In the genomic region with DNA sequence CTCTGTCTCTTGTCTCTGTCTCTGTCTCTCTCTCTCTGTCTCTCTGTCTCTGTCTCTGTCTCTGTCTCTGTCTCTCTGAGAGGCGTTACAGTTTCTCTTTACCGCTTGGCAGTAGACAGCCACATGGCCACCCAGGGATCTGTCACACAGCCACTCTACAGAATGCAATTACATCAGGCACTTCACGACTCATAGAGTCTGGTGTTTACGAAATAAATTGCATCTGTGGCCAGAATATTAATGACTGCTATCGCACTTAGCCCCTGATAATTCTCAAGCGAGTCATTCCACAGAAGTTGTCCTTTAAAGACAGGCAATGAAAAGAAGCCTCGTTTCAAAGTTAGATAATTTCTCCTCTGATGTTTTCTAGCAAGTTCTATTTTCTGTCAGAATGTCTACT, we compare ENCODE assay signal across 24 mouse cellular contexts.
A peak's percentile ranks its signal among the peaks of the same experiment; 100 is the strongest.
DNase-seq lines count a peak whose midpoint lies in the region; ATAC-seq and TF ChIP-seq lines count a peak whose summit lies in the region.
"Had no signal": no experiment of that assay in that cellular context is flagged by ENCODE, and none has a peak within 500 bp of the region (broad histone marks: within the 10 kb centered on the region; RNA-seq: fewer than 3 reads in every experiment).

No protein-coding gene starts in this region.

- H3K36me3 ChIP-seq in forebrain, embryonic 15.5 days, result no peaks in the 10 kb centered on the region
- H3K36me3 ChIP-seq in forebrain, embryonic 10.5 days (replicated peaks), result no peaks in the 10 kb centered on the region
- no peaks in the 10 kb centered on the region for H3K36me3 ChIP-seq in hindbrain, postnatal 0 days (ENCODE audit: insufficient read depth, low read length)
- H3K36me3 ChIP-seq in hindbrain, embryonic 16.5 days (ENCODE audit: control insufficient read depth, insufficient read depth, low read length), result no peaks in the 10 kb centered on the region
- no peaks in the 10 kb centered on the region for H3K36me3 ChIP-seq in midbrain, postnatal 0 days (ENCODE audit: insufficient read depth, low read length)
- H3K36me3 ChIP-seq: embryonic facial prominence, embryonic 12.5 days; liver, embryonic 13.5 days had no signal

- H3K27me3 ChIP-seq in forebrain, embryonic 15.5 days, result no peaks in the 10 kb centered on the region
- H3K27me3 ChIP-seq in forebrain, embryonic 10.5 days (ENCODE audit: poor library complexity, severe bottlenecking), result no peaks in the 10 kb centered on the region
- H3K27me3 ChIP-seq in hindbrain, postnatal 0 days (ENCODE audit: insufficient read depth, low read length), result no peaks in the 10 kb centered on the region
- no peaks in the 10 kb centered on the region for H3K27me3 ChIP-seq in hindbrain, embryonic 16.5 days (replicated peaks; ENCODE audit: control insufficient read depth, insufficient read depth, low read length)
- no peaks in the 10 kb centered on the region for H3K27me3 ChIP-seq in midbrain, postnatal 0 days (ENCODE audit: insufficient read depth, low read length)
- H3K27me3 ChIP-seq: embryonic facial prominence, embryonic 12.5 days; liver, embryonic 13.5 days; Patski had no signal

- DNase-seq in forebrain, embryonic 10.5 days (ENCODE audit: extremely low spot score, low spot score), result no peak
- DNase-seq in hindbrain, postnatal 0 days (ENCODE audit: low spot score), result peak; percentile 52
- DNase-seq in MN1 (ENCODE audit: low spot score), result peak; percentile 17
- peak; percentile 54 for DNase-seq in midbrain, postnatal 0 days (ENCODE audit: low spot score)
- no peak for DNase-seq in T-cell, adult 2 months (ENCODE audit: low spot score)
- DNase-seq: adrenal gland, postnatal 10 days; cerebellum, adult 2 months; cerebellum, postnatal 25 days; gastrocnemius, adult 2 months; heart, postnatal 4 days; kidney, adult 18-20 months; layer of hippocampus, adult 9-11 months; liver, embryonic 13.5 days; lung, adult 2 months; thymus, adult 18-20 months; thymus, postnatal 36 days had no signal

- no peak overlapping the region for H3K4me3 ChIP-seq in forebrain, embryonic 15.5 days
- H3K4me3 ChIP-seq in forebrain, embryonic 10.5 days, result no peak overlapping the region
- no peak overlapping the region for H3K4me3 ChIP-seq in hindbrain, postnatal 0 days (ENCODE audit: low read length)
- H3K4me3 ChIP-seq in hindbrain, embryonic 16.5 days (ENCODE audit: low read length), result no peak overlapping the region
- H3K4me3 ChIP-seq in midbrain, postnatal 0 days (ENCODE audit: low read depth, low read length), result no peak overlapping the region
- H3K4me3 ChIP-seq: embryonic facial prominence, embryonic 12.5 days; erythroblast, embryonic 14.5 days; gastrocnemius, adult 2 months; left cerebral cortex, adult 2 months; liver, embryonic 13.5 days had no signal

- no peak overlapping the region for H3K9ac ChIP-seq in forebrain, embryonic 15.5 days (replicated peaks)
- H3K9ac ChIP-seq in hindbrain, postnatal 0 days (replicated peaks; ENCODE audit: low read length), result no peak overlapping the region
- H3K9ac ChIP-seq in hindbrain, embryonic 16.5 days (ENCODE audit: low read depth, low read length), result no peak overlapping the region
- H3K9ac ChIP-seq in midbrain, postnatal 0 days (replicated peaks; ENCODE audit: low read length, poor library complexity, severe bottlenecking), result no peak overlapping the region
- H3K9ac ChIP-seq: embryonic facial prominence, embryonic 12.5 days; liver, embryonic 13.5 days had no signal

- no peak for TF ChIP-seq CTCF in hindbrain, postnatal 0 days (IDR thresholded peaks at IDR 0.05; ENCODE audit: low read depth)
- TF ChIP-seq CTCF in midbrain, postnatal 0 days (IDR thresholded peaks at IDR 0.05), result no peak

- H3K27ac ChIP-seq in forebrain, embryonic 15.5 days (replicated peaks), result no peak overlapping the region
- H3K27ac ChIP-seq in forebrain, embryonic 10.5 days, result no peak overlapping the region
- no peak overlapping the region for H3K27ac ChIP-seq in hindbrain, postnatal 0 days
- no peak overlapping the region for H3K27ac ChIP-seq in hindbrain, embryonic 16.5 days (ENCODE audit: low read depth, low read length)
- no peak overlapping the region for H3K27ac ChIP-seq in midbrain, postnatal 0 days (ENCODE audit: low read depth, low read length)
- H3K27ac ChIP-seq: embryonic facial prominence, embryonic 12.5 days; gastrocnemius, adult 2 months; left cerebral cortex, adult 2 months; liver, embryonic 13.5 days had no signal

- H3K9me3 ChIP-seq in forebrain, embryonic 15.5 days, result no peaks in the 10 kb centered on the region
- no peaks in the 10 kb centered on the region for H3K9me3 ChIP-seq in forebrain, embryonic 10.5 days
- no peaks in the 10 kb centered on the region for H3K9me3 ChIP-seq in hindbrain, postnatal 0 days (ENCODE audit: low read length)
- H3K9me3 ChIP-seq in hindbrain, embryonic 16.5 days (ENCODE audit: control insufficient read depth, low read length), result no peaks in the 10 kb centered on the region
- H3K9me3 ChIP-seq in midbrain, postnatal 0 days (ENCODE audit: low read length), result no peaks in the 10 kb centered on the region
- H3K9me3 ChIP-seq: embryonic facial prominence, embryonic 12.5 days had no signal

- H3K4me1 ChIP-seq in forebrain, embryonic 15.5 days, result no peaks in the 10 kb centered on the region
- H3K4me1 ChIP-seq in forebrain, embryonic 10.5 days, result peaks cover 6% of the 10 kb centered on the region; the same call in 1 of the 2 replicates
- H3K4me1 ChIP-seq in hindbrain, postnatal 0 days (ENCODE audit: insufficient read depth, low read length), result no peaks in the 10 kb centered on the region; the same call in 1 of the 2 replicates
- H3K4me1 ChIP-seq in hindbrain, embryonic 16.5 days (ENCODE audit: control insufficient read depth, insufficient read depth, low read depth, low read length), result peaks cover 2% of the 10 kb centered on the region
- no peaks in the 10 kb centered on the region for H3K4me1 ChIP-seq in midbrain, postnatal 0 days (ENCODE audit: insufficient read depth, low read length)
- H3K4me1 ChIP-seq: embryonic facial prominence, embryonic 12.5 days; liver, embryonic 13.5 days had no signal

- 38% methylated on average over 7 of the region's 7 CpGs for WGBS in forebrain, embryonic 15.5 days
- 92% methylated on average over 7 of the region's 7 CpGs for WGBS in forebrain, embryonic 10.5 days
- WGBS in hindbrain, postnatal 0 days, result 33% methylated on average over 7 of the region's 7 CpGs
- WGBS in hindbrain, embryonic 16.5 days, result 31% methylated on average over 7 of the region's 7 CpGs
- 52% methylated on average over 7 of the region's 7 CpGs for WGBS in midbrain, postnatal 0 days

- no peak overlapping the region for H3K4me2 ChIP-seq in forebrain, embryonic 15.5 days (replicated peaks)
- H3K4me2 ChIP-seq in hindbrain, postnatal 0 days (ENCODE audit: low read depth, low read length), result no peak overlapping the region
- H3K4me2 ChIP-seq in hindbrain, embryonic 16.5 days (ENCODE audit: low read length), result no peak overlapping the region
- no peak overlapping the region for H3K4me2 ChIP-seq in midbrain, postnatal 0 days (ENCODE audit: low read depth, low read length, poor library complexity, severe bottlenecking)
- H3K4me2 ChIP-seq: embryonic facial prominence, embryonic 12.5 days; liver, embryonic 13.5 days had no signal

- ATAC-seq in forebrain, embryonic 15.5 days (replicated peaks), result peak; percentile 63; the same call in 1 of the 2 replicates
- peak; percentile 61; the same call in 1 of the 2 replicates for ATAC-seq in hindbrain, postnatal 0 days
- no peak for ATAC-seq in hindbrain, embryonic 16.5 days
- no peak for ATAC-seq in midbrain, postnatal 0 days (ENCODE audit: low FRiP score)
- ATAC-seq: CD4-positive, CD25-positive, alpha-beta regulatory T cell, adult 4 months; inflammation-experienced regulatory T-cells, adult 6 months; Patski had no signal

Comparison
In these comparisons a context has a peak if more than half of its experiments do, and no peak if none do; other contexts are left out.
1. ATAC-seq: peak in forebrain, embryonic 15.5 days (single experiment) and hindbrain, postnatal 0 days (single experiment); none in hindbrain, embryonic 16.5 days (single experiment) and midbrain, postnatal 0 days (single experiment).
2. DNase-seq: peak in hindbrain, postnatal 0 days (single experiment), MN1 (single experiment) and midbrain, postnatal 0 days (single experiment); none in forebrain, embryonic 10.5 days (single experiment) and T-cell, adult 2 months (single experiment).